Mouse (Mus musculus) bone marrow macrophage, adult 2 months (primary cell): ENCODE data around the gene Pus1. TPM values are rescaled to one million over a fixed set of nuclear protein-coding genes. Genes with fewer than 3 reads are reported as not detected.

ENCODE experiments used
- H3K27ac ChIP-seq: 2 replicates; pipeline ENCODE4 v1.5.1; 2012; ENCODE audit warnings: low read depth, low read length; ENCODE audit not compliant: insufficient read depth
- H3K4me1 ChIP-seq: 2 replicates; pipeline ENCODE4 v1.6.1; 2012; ENCODE audit warnings: low read length; ENCODE audit not compliant: control insufficient read depth, insufficient read depth
- H3K4me3 ChIP-seq: 2 replicates; pipeline ENCODE4 v1.5.1; 2012; ENCODE audit warnings: mild to moderate bottlenecking, low read length, moderate library complexity; ENCODE audit not compliant: insufficient read depth
- CTCF ChIP-seq: IDR thresholded peaks from 2 replicates; pipeline ENCODE4 v1.5.1; 2012; ENCODE audit warnings: low read depth, mild to moderate bottlenecking, low read length, moderate library complexity
- POLR2A ChIP-seq: IDR thresholded peaks from 2 replicates; pipeline ENCODE4 v1.6.1; 2012; ENCODE audit warnings: mild to moderate bottlenecking, low read depth, low read length, borderline replicate concordance
- polyA plus RNA-seq: library from polyadenylated mRNA; stranded (reverse); fragments of >200 nt; gene quantifications from 2 replicates; pipeline ENCODE4 v1.2.4, GENCODE M21; 2012; ENCODE audit not compliant: missing spikeins, insufficient read depth, insufficient read length

Gene Pus1
- polyA plus RNA-seq, 1 experiment = 11.4 TPM

DNA sequence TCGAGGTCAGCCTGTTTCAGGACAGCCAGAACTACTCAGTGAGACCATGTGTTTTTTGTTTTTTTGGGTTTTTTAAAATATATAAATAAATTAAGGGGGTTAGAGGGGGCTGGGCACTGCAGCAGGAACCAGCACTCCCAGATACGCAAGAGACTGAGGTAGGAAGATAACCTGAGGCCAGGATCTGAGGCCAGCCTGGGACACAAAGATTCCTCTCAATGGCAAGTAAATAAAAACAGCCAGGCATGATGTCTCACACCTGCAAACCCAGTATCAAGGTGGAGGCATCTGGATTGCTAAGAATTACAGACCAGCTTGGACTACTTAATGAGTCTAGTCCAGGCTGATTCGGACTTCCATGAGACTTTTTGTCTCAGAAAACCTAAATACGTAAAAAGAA lies 11.2 kb downstream of the Pus1 start:
- H3K4me3 ChIP-seq = peak overlapping the region; percentile 93
- H3K4me1 ChIP-seq = peaks cover 8% of the 10 kb centered on the region
- no peak for TF ChIP-seq POLR2A
- TF ChIP-seq CTCF = no peak
- no peak overlapping the region for H3K27ac ChIP-seq

DNA sequence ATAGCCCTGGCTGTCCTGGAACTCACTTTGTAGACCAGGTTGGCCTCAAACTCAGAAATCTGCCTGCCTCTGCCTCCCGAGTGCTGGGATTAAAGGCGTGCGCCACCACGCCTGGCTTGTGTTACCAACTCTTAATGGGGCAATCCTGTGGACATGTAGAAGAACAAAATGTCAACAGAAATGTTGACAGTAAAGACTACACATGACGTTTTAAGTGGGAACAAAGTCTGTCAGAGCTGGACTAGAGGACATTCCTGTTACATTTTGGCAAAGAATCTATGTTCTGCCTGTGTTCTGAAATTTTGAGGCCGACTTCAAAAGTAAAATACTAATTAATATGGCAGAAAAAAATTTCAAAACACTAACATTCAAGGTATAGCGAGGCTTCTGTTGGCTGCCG lies 16.6 kb downstream of the Pus1 start:
- no peak overlapping the region for H3K4me3 ChIP-seq
- H3K4me1 ChIP-seq = peaks cover 8% of the 10 kb centered on the region
- no peak for TF ChIP-seq POLR2A
- TF ChIP-seq CTCF = no peak
- H3K27ac ChIP-seq = no peak overlapping the region

DNA sequence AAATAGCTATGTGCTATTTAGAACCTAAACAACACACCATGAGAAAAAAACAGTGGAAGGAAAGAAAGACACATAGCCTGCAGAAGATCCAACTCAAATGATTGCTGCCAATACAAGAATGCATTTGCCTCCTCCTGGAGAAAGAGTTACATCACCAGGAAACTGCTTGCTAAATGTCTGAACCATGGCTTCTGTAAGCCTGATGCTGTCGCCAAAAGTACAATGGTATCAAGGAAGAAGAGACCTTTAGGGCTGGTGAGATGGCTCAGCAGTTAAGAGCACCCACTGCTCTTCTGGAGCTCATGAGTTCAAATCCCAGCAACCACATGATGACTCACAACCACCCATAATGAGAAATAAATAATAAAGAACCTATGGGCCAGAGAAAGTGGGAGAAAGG lies 35.4 kb downstream of the Pus1 start:
- H3K27ac ChIP-seq = no peak overlapping the region
- H3K4me1 ChIP-seq = peaks cover 20% of the 10 kb centered on the region
- no peak overlapping the region for H3K4me3 ChIP-seq
- no peak for TF ChIP-seq POLR2A
- TF ChIP-seq CTCF = no peak

DNA sequence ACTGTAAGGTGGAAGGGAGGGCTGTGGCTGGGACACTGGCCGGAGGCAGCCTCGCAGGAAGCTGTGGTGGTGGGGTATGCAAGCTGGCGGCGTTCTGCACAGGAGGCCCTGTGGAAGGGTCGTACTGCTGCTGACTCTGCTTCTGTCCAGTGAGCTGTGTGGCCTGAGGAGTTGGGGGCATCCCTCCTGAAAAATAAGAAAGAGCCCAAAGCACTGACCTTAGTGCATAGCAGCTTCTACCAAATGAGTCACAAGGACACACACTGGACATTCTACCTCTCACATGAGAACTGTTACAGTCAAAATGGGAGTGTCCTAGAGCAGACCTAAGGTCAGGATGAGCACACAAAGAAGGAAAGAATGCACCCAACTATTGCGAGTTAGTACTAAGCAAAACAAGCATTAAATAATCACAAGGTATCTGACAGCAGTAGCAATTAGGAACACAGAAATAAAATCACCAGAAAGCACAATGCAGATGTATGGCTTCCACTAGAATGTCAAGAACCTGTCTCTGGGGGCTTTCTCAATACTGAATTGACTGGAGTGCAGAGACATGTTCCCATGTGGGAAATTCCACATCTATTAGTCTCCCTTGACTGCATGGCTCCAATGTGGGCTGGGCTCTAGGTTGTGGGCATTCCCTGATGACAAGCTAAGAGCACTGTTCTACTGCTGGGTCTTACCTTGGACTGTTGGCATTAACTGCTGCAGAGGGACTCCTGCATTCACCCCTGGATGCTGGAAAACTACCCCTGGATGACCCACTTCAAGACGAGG lies 40.8 kb downstream of the Pus1 start:
- TF ChIP-seq POLR2A (no peak), CTCF (no peak)
- H3K27ac ChIP-seq = no peak overlapping the region
- H3K4me1 ChIP-seq = peaks cover 10% of the 10 kb centered on the region
- no peak overlapping the region for H3K4me3 ChIP-seq

DNA sequence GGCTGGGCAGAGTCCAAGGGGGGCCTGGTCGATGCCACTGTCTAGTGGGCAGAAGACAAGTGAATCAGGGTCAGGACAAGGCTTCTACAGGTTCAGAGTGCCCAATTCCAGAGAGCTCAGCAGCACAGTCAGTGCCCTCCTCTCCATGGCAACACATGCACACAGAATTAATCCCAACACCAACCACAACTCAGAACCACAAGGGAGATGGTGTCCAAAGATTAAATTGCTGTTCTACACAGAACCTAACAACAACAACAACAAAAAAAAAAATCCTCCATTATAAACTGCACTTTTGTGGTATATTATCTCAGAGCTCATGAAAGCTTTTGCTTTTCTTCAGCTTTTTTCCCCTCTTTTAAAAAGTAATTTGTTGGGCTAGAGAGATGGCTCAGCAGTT lies 44.9 kb downstream of the Pus1 start:
- Histone ChIP-seq H3K4me3 (no peak overlapping the region), H3K4me1 (no peaks in the 10 kb centered on the region), H3K27ac (no peak overlapping the region)
- TF ChIP-seq CTCF (no peak), POLR2A (no peak)

DNA sequence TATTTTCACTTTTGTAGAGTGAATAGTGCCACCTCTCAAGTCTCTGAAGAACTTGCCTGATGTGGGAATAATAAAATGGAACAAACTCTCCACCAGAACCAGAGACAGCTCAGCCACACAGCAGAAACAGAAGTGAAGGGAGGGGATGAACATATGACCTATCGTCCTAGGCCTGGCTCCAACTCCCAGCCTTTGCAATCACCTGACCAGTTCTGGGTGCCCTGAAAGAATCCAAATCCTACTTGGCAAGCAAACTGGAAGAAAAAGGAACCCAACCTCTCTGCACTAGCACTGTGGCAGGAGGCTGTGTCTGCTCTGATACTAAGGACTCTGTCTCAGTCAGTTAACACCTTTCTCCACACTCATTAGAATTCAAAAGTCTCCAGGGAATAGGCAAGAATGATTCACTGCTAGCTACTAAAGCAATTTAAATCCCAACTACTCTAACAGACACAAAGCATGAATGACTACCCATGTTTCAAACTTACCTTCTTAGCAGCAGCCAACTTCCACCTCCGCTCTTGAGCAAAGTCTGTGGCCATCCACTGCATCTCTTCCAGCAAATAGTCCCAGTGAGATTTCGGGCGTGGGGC lies 47.1 kb downstream of the Pus1 start:
- TF ChIP-seq POLR2A (no peak), CTCF (no peak)
- no peaks in the 10 kb centered on the region for H3K4me1 ChIP-seq

DNA sequence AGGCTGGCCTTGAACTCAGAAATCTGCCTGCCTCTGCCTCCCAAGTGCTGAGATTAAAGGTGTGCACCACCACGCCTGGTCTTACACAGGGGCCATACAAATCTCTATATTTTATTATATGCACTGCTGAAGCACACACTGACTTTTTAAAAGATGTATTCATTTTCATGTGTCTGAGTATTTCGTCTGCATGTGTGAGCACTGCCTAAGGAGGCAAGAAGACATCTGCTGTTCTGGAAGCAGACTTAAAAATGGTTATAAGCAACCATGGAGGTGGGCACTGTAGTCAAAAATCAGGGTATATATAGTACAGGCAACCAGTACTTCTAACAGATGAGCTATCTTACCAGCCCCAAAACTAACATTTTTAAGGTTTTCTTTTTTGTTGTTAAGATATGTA lies 49.2 kb downstream of the Pus1 start:
- H3K27ac ChIP-seq = no peak overlapping the region

More for the DNA sequence above, 47.1 kb downstream of the Pus1 start:
- Histone ChIP-seq H3K27ac (no peak overlapping the region), H3K4me3 (no peak overlapping the region)

DNA sequence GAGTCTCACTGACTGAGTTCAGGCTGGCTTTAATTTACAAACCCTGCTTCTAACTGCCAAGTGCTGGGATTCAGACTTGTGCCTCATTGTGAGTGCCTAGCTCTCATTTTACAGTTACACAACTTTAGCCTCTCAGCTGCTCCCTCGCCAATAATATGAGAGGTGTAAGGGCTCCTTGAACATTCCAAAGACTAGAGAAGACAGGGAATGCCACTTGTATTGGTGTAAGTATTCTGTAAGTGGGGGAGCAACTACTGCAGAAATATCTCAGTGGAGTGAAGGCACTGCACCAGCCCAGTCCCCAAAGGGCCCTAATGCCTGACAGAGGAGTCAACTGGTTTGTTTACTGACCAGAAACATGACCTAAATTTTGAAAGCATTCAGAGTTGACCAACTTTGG lies 52.6 kb downstream of the Pus1 start:
- Histone ChIP-seq H3K27ac (no peak overlapping the region), H3K4me3 (no peak overlapping the region), H3K4me1 (no peaks in the 10 kb centered on the region)
- TF ChIP-seq CTCF (no peak), POLR2A (no peak)

More for the DNA sequence above, 49.2 kb downstream of the Pus1 start:
- H3K4me1 ChIP-seq = no peaks in the 10 kb centered on the region
- TF ChIP-seq POLR2A (no peak), CTCF (no peak)
- no peak overlapping the region for H3K4me3 ChIP-seq

Other genes with a start within 250 kb of the Pus1 start
- 1.0 and 2.0 TPM in 2 replicates for gene Galnt9, start 236.3 kb downstream of the Pus1 start, polyA plus RNA-seq
- 12.9 and 16.1 TPM in 2 replicates for gene Noc4l, start 127.2 kb downstream of the Pus1 start, polyA plus RNA-seq
- 10.1 and 13.6 TPM in 2 replicates for gene Ddx51, start 127.2 kb downstream of the Pus1 start, polyA plus RNA-seq
- gene Ep400, start 9.9 kb downstream of the Pus1 start, polyA plus RNA-seq = 27.9 and 31.5 TPM in 2 replicates
- 46.3 and 55.4 TPM in 2 replicates for gene Ulk1, start 29.4 kb upstream of the Pus1 start, polyA plus RNA-seq
- 58.7 and 84.4 TPM in 2 replicates for gene Hscb, start 59.1 kb upstream of the Pus1 start, polyA plus RNA-seq
- gene Chek2, start 59.3 kb upstream of the Pus1 start, polyA plus RNA-seq = 32.6 and 33.5 TPM in 2 replicates
- 1.2 and 1.7 TPM in 2 replicates for gene Ttc28, start 99.1 kb upstream of the Pus1 start, polyA plus RNA-seq